Mouse (Mus musculus): ENCODE measurements around the gene Grik3.

- no peak for TF ChIP-seq GATA1 (IDR thresholded peaks at IDR 0.05; ENCODE audit: low read length)
- TF ChIP-seq TAL1 (IDR thresholded peaks at IDR 0.05; ENCODE audit: low read length), result no peak
Observed at GRCm38 (mm10) chr4:125573000-125573399, 82.5 kb downstream of the Grik3 start.
